Mouse (Mus musculus) thymus, adult 18-20 months (tissue): ENCODE results near the gene Psmc1.

Experiments
- DNase-seq, 2 experiments: peaks; one replicate each; pipeline ENCODE4 v3.0.0; 2022; ENCODE audit warnings: mixed read lengths in 2 of 2

The Psmc1 gene

DNA sequence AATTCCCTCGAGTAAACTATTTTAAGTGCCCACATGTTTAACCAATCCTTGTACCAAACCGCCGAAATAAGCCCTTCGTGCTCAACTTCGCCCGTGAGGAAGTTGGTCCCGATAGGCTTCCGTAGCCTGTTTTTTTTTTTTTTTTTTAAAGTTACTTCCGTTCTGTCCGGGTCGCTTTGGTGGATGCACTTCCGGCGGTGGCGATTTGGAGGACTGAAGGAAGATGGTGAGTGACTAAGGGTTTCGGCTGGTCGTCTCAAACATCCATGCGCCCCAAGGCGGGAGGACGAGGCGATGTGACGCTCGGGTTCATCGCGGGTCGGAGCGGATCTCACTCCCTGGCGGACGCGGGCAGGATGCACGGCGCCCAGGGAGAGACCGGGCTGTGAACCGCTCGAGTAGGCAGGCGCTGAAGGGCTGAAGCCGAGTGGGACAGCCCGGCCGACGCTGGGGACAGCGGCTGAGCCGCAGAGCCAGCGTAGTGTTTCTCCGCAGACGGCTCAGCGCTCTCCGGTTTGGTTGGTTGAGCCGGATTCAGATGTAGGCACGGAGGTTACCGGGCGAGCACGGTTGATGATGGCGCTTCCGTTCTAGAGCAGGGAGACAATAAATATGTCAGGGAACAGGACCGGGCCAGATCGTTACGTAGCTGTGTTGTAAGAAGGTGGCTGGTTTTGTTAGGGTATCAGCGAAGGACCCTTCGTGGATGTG is at the start of gene Psmc1:
Gene Psmc1 (plus strand): TSS at position 169 of the 711 bp plus-strand sequence.
- DNase-seq, result peak; percentile 56 to 70

DNA sequence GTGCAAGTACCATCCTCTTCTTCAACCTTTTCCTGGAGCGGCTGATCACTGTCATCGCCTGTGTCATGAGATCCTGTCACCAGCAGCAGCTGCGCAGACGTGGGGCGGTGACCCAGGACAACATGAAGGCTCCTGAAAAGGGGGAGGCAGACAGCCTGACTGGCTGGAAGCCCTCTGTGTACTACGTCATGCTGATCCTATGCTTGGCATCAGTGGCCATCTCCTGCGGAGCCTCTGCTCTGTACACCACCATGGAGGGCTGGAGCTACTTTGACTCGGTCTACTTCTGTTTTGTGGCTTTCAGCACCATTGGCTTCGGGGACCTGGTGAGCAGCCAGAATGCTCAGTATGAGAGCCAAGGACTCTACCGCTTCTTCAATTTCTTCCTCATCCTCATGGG is 48.9 kb upstream of the Psmc1 start:
- DNase-seq, result no peak

DNA sequence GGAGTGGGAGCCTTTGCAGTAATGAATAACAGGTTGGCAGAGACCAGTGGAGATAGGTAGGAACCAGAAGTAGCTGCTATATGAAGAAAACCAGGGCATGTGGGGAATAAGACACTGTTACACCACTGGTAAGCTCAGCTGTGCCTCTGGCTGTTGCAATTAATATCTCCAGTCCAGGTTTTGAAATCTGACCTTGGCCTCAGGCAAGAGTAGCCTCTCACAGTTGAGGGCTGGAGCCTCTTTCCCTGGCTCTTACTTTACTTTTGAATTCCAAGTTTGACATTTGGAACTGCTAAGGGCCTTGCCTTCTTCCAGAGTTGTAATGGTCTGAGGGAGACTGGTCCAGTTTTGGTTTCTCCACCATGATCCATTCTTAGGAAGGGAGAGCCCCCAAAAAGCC is 48.1 kb upstream of the Psmc1 start:
- DNase-seq, result no peak

DNA sequence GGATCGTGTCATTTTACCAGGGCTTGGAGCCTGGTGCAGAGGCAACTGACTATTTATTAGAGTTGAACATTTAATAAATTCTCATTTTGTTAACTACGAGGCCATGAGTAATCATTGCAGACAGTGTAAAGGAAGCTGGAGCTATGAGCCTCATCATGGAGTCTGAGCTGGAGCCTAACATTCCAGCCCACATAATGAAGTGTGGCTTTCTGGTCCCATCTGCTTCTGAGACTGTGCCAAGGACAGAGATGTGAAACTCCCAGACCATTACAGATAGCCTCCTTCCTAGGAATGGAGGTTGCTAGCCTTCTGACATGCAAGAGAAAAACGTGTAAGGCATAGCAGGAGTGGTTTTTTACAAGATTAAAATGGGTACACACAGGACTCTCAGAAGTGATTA is 47.4 kb upstream of the Psmc1 start:
- no peak for DNase-seq

DNA sequence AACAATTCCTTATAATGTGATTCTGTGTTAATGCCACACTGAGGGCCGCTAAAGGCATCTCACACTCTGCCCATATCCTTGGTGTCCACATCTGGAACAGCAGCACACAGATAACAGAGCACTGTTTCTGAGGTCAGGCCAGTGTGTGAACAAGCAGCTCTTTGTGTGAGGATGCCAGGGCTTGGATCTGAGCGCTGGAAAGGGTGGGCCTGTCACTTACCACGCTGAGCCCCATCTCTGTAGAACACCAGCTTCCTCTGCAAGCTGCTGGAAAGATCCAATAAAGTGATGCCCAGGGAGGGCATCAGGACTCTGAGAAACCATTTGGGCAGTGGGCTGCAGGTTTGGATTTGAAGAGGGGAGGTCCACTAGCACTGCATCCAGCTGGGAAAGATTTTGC is 44.8 kb upstream of the Psmc1 start:
- no peak for DNase-seq

DNA sequence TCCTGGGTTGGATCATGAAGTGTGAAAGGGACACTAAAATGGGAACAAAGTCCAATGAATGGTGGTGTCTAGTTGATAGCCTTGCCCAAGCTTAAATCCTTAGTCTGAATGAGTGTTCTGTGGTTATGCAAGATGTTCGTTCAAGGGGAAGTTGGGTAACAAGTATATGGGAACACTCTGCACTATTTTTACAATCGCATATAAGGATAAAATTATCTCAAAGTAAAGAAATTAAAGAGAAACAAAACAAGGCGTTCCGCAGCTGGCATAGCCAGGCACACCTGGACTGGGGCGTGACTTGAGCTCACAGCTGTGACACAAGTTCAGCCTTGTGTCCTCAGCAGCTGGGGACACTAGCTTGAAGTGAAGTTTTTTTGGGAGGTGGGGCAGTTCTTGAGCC is 42.5 kb upstream of the Psmc1 start:
- peak; percentile 8 to 37 for DNase-seq

DNA sequence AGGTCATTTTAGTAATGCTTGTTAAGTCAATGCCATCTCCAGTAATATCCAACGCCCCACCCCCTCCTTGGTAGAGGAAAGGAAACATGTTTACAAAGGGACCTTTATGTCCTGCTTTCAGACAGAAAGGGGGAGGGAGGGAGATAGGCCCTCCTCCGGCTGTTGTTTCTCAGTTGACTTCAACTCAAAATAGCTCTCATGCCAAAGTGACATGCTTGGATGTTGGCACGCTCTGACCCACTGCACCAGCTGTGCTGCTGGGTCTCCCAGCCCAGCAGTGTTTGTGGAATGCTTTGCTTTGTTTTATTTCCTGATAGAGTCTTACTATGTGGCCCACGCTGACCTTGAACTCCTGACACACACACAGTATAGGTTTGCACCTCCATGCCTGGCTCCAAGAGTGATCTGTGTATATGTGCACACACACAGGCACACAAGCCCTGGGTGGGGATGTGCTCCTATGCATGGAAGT is 36.7 kb upstream of the Psmc1 start:
- DNase-seq, result no peak

DNA sequence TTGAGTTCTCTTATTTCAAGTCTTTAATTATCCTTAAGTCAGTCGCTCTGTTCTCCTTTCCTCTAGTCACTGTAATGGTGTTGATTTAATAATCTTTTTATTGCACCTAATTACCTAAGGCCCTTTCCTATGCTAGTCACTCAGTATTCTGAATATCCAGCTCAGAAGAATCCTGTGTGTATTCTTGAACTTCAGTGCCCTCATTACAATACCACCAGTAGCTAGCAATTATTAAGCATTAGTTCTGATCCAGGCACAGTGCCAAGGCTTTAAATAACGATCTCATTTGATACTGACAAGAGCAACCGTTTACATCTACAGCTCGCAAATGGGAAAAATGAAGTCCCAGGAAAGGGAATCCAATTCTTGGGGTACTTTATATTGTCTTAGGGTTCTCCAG is 34.2 kb upstream of the Psmc1 start:
- DNase-seq, result no peak

DNA sequence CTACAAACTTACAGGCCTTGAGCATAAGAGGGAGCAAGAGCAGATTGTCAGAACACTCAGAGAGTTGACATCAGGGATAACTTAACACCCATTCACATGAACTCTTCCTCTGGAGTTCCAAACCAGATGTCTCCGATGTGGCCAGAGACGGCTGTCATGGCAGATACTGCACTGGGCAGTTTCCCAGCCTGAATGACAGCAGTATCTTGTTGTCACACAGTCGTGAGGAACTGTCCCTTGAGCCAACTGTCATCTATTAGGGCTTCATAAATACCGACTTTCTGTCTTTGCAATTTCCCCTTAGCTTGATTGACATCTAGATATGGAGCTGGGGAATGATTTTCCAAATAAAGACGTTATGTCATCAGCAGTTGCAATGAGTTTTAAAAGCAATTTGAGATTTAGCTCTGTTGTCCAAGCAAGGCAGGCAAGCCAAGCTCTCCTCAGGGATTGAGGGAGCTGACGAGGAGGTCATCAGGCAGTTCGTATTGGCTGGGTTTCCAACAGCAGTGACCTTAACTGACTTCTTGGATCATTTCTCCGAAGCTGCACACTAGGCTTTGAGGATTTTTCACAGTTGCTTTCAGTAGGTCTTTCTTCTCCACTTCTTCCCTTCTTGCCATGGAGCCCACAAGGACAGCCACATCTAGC is 30.2 kb upstream of the Psmc1 start:
- no peak for DNase-seq

DNA sequence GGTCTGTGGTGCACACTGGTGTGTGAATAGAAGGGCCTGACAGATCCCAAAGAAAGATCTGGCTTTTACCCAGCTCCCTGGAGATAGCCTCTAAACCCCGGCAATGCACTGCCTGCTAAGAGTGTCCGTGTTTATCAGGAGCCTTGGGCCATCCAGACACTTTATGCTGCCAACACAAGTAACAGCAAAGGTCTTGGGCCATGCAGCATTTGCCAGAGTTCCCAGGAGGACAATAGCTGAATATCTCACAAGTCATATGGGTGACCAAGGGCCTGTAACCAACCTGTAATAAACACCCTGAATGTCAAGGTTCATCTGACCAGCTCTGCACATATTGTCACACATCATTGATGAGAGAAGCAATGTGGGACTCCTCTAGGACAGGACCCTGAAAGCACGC is 21.9 kb upstream of the Psmc1 start:
- DNase-seq, result no peak

DNA sequence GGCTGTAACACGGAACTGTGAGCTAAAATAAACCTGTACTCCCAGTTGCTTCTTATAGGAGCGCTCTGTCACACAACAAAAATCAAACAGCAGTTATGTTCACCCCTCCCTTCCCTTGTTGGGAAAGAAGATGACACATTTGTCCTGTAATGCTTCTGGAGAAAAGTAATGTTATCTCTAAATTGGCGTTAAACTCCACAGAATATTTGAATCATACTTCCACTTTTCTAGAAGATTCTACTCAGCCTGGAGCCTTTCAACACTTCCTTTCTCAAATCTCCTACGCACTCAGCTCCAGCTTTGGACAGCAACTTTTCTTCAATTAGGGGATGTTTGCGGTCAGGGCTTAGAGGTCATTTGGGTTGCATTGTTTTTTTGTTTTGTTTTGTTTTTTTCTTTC is 20.7 kb upstream of the Psmc1 start:
- DNase-seq, result no peak

DNA sequence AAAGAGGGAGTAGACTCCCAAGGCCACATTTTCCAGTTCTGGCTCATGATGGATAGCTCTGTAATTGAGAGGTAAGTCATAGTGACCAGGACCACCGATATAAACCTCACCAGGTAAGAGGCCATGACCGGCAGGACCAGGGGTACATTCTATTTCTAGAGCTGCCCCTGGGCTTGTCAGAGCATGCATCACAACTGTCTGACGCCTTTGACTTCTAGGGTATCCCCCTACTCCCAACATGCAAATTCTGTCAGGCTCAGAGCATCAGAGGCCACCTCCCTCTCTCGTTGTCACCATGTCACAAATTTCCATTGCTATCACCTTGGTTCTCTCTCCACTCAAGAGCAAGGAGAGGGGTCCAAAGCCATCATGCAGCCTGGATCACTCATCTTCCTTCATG is 19.2 kb upstream of the Psmc1 start:
- no peak for DNase-seq

DNA sequence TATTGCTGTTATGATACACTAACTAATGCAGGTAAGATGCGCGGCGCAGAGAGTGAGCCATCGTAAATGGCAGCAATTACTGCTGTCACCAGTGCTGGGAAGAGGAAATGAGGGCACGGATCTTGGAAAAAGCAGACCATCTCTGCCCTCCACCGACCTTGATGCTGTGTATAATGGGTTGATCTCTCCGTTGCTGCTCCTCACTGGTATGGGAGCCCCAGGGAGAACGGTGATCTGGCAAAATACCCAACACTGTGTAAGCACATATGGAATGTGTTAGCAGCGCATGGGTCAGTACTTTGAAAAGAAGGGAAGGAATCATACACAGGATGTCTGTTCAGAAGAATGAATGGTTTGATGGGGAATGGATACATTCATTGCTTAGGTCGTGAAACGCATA is 16.9 kb upstream of the Psmc1 start:
- no peak for DNase-seq

DNA sequence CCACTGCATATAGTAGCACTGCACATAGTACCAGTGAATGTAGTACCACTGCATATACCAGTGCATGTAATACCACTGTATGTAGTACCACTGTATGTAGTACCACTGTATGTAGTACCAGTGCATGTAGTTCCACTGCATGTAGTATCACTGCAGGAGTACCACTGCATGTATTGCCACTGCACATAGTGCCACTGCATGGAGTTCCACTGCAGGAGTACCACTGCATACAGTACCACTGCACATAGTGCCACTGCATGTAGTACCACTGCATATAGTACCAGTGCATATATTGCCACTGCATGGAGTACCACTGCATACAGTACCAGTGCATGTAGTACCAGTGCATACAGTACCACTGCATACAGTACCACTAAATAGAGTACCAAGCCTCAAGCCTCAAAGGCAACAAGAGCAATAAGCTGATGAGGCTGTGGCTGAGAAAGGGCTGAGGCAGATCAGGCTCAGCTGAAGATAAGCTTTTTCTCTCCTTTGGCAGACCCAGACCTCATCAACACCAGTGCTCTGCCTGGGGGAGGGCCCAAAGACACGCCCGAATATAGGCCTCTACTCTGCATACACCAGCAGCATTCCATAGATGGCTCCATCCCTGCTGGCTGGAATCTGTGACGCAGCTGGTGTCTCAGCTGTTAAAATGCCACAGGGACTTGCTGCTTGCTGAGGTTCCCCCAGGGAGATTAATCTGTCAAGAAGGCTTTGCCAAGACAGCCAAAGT is 9.8 kb upstream of the Psmc1 start:
- DNase-seq, result no peak

DNA sequence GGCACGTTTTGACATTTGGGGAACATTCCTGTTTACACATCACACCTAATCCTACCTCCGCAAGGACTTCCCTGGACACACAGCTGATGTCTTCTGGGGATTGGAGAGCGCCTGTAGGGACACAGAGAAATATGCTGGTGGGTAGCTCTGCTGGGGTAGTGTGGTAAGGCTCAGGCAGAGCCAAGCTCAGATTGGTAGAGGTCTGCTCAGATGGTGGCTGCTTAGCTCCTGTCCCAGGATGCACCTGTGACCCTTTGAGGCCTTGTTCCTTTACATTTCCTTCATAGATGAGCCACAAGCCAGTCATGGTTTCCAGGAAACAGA is 9.3 kb upstream of the Psmc1 start:
- no peak for DNase-seq

DNA sequence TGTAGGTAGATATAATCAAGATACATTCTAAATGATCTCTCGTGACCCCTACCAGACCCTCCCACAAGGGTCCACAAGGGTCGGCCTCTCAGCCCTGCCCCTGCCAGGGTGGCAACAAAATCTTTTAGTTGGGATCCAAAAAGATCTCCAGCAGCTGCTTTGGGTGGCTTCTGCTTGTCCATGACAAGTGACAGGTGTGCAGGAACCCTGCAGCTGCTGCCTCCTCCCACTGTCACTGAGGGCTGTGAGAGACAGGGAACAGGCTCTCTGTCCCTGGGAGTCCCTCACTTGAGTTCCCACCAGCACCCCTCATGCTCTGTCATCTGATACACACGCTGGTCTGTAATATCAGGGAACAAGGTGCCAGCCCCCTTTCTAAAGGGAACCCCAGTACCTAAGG is 8.3 kb upstream of the Psmc1 start:
- no peak for DNase-seq

DNA sequence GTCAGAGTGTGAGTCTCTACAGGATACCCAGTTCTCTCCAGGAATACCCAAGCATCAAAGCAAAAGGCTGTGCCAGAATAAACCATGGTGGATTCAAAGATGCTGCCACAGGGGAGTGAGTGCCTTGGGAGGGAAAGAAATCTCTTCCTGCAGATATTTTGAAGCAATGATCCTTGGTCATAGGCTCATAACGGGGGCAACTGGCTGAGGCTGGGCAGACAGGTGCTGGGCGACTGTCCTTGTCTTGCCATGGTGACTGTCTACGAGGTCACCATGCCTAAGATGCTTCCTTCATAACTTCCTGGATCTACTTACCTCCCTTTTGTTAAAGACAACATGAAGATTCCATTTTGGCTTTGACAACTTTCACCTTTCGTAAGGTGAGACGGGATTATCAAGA is 5.4 kb upstream of the Psmc1 start:
- DNase-seq, result no peak

DNA sequence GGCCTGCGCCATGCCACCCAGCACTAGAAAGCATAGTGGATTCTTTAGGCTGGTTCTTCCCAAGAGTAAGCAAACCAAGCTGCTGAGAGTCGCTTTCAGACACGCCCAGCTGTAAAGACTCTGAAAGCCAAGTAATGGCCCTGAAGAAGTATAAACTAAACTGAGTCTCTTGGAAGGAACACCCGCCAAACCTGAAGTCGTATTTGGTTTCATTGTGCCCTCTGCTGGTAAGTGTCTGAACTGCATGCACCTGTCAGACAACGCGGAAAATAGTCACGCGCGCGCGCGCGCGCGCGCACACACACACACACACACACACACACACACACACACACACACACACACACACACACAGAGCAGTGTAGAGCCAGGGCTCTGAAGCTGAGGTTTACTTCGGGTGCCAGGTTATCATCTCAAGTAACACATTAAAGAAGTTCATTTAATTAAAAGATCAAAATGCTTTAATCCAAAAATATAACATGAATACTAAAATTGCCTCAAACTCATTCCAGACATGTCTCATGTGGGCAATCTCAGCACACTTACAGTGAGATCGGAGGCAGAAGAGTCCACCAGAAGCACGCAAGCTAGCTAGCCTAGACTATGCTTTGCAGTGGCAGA is 3.6 kb upstream of the Psmc1 start:
- DNase-seq, result peak in 1 of 2 experiments; percentile 41

DNA sequence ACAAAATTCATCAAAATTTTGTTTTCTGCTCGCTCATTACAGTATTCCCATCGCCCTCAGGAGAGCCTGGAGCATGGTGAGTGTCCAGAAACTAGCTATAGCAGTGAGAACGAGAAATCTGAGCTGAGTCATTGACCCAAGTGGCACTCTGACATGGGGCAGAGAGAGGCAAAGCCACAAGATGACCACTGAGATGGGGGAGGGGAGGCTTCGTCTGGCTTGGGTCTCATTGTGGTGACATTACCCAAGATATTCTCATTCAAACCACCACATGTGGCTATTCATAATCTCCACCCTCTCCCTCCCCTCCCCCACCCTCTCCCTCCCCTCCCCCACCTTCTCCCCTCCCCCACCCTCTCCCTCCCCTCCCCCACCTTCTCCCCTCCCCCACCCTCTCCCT is 2.5 kb upstream of the Psmc1 start:
- no peak for DNase-seq

DNA sequence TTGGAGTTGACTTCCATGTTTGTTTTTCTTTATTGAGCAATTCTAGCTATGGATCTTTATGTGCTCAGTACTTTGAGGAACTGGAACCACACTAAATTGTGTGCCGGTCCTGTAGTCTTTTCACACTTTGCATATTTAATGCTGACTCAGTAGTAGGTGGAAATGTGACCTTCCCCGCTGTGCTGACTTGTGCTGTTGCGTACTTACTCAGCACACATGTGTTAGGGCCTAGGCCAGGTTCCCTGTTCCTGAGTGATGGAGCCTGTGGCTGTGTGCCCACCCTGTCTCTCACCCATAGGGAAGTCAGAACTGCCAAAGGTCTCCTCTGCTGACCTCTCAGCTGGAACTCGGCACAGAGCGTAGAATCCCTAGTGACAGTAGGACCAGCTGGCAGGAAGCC is 6.0 kb downstream of the Psmc1 start:
- DNase-seq, result no peak

DNA sequence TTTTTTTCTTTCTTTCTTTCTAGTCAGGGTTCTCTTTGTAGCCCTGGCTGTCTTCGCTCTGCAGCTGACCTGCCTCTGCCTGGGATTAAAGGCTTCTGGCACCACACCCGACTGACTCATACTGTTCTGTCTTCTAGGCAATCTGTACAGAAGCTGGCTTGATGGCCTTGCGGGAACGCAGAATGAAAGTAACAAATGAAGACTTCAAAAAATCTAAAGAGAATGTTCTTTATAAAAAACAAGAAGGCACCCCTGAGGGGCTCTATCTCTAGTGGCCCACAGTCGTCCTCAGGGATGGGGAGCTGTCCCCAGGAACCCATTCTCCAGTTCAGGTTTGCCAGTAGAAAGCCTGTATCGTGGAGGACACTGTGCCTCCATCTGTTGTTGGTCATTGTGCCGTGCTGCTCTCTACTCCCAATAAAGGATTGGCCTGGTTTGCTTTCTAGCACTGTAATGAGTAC is 13.0 kb downstream of the Psmc1 start:
- no peak for DNase-seq

DNA sequence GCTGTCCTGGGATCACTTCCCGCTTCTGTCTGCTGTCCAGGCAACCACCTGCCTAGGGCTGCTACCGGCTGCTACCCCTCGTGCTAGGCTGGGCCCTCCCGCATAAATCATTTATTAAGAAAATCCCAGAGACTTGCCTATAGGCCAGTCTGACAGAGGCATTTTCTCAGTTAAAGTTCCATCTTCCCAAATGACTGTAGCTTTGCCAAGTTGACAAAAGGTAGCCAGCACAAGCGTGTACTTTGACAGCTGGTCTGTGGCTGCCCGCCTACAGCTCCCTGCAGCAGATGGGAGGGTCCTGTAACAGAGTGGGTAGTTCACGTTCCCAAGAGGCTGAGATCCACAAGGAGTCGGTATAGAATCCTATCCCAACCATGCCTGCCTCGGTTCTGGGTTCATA is 13.5 kb downstream of the Psmc1 start:
- DNase-seq, result no peak

DNA sequence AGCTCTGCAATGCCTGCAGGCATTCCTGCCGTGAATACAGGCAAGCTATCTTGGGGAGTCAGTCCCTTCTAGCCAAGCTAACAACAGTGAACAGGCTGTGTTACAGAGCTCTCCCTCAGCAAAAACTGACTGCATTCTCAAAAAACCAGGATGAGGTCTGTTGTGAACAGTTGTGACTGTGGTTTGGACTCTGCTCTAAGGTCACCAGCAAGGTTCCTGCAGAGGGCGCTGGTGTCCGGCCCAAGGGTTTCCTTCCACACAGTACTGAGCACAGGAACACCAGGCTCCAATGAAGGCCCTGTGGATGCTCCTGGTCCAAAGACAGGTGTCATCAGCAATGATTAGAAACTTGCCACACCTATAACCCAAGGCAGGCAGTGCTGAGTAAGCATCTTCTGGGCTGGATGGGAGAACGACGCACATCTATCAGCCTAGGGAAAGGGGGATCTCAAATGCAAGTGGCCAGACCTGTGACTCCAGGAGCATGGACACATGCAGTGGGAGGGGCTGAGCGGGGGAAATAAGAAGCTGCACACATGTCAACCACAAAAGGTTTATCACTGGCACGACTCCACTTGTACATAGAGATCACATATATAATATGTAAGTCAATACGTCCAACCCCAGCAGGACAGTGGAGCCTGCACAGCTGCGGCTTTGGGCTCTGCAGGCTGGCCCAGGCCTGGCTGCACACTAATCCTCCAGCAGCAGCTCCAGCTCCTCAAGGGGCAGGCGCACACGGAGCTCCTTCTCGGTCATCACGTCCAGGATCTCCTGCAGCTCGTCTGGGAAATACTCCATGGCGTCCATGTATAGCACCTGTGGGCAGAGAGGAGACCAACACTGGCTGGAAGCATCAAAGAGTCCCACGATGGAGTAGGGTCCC is 15.2 kb downstream of the Psmc1 start:
- DNase-seq, result no peak
